Mouse (Mus musculus): ENCODE measurements around the gene Olfr617. TPM values are rescaled to one million over a fixed set of nuclear protein-coding genes. Genes with fewer than 3 reads are reported as not detected.
"Not testable (repeated sequence)": the region's sequence is repeated elsewhere in the genome, so short reads cannot be mapped to it uniquely, and the experiment has no call there.

Gene Olfr617
- not detected in 2 replicates for polyA plus RNA-seq (2016; fragmentation: Nextera tagmentation; extraction: Ambion mirVana)

- Histone ChIP-seq H3K4me1 (replicated peaks) (no peaks in the 10 kb centered on the region), H3K9ac (no peak within 1 kb of the TSS), H3K9me3 (replicated peaks) (no peaks in the 10 kb centered on the region), H3K27ac (ENCODE audit: poor library complexity, severe bottlenecking) (no peak within 1 kb of the TSS), H3K4me2 (no peak within 1 kb of the TSS), H3K36me3 (no peaks in the 10 kb centered on the region), H3K27me3 (replicated peaks) (no peaks in the 10 kb centered on the region), H3K4me3 (no peak within 1 kb of the TSS)
- ATAC-seq (ENCODE audit: insufficient number of reproducible peaks, low FRiP score), result no peak
- 79% methylated on average over 1 of the region's 1 CpGs for WGBS
Measured at GRCm38 (mm10) chr7:103572761-103573160, at the start of gene Olfr617. TSS of gene Olfr617 (plus strand) at chr7:103573061.

GRCm38 (mm10) chr7:103542617-103543016 lies 30.2 kb upstream of the Olfr617 start, which contains the start of gene Olfr612:
TSS of gene Olfr612 (minus strand) at chr7:103542717.
- not testable (repeated sequence) for H3K4me3 ChIP-seq; H3K27ac ChIP-seq (ENCODE audit: poor library complexity, severe bottlenecking); H3K4me1 ChIP-seq (replicated peaks); ATAC-seq (ENCODE audit: insufficient number of reproducible peaks, low FRiP score); H3K9ac ChIP-seq; H3K27me3 ChIP-seq (replicated peaks); H3K36me3 ChIP-seq; H3K4me2 ChIP-seq; H3K9me3 ChIP-seq (replicated peaks)
- 81% methylated on average over 2 of the region's 2 CpGs for WGBS

- no peak for ATAC-seq (ENCODE audit: insufficient number of reproducible peaks, low FRiP score)
- peaks cover 9% of the 10 kb centered on the region; the same call in 1 of the 2 replicates for H3K9me3 ChIP-seq (replicated peaks)
- no peak within 1 kb of the TSS for H3K4me3 ChIP-seq
- no peak within 1 kb of the TSS for H3K9ac ChIP-seq
- WGBS, result 75% methylated on average over 2 of the region's 2 CpGs
- H3K27ac ChIP-seq (ENCODE audit: poor library complexity, severe bottlenecking), result no peak within 1 kb of the TSS
- H3K4me1 ChIP-seq (replicated peaks), result no peaks in the 10 kb centered on the region
- H3K4me2 ChIP-seq, result no peak within 1 kb of the TSS
- H3K27me3 ChIP-seq (replicated peaks), result no peaks in the 10 kb centered on the region
- no peaks in the 10 kb centered on the region for H3K36me3 ChIP-seq
Measured at GRCm38 (mm10) chr7:103547774-103548173, 25.1 kb upstream of the Olfr617 start, which contains the start of gene Olfr613. TSS of gene Olfr613 (plus strand) at chr7:103548074.

GRCm38 (mm10) chr7:103555779-103556178 lies 17.1 kb upstream of the Olfr617 start, which contains the start of gene Olfr615:
TSS of gene Olfr615 (plus strand) at chr7:103556079.
- ATAC-seq (ENCODE audit: insufficient number of reproducible peaks, low FRiP score), result no peak
- no peaks in the 10 kb centered on the region for H3K27me3 ChIP-seq (replicated peaks)
- WGBS, result 76% methylated on average over 2 of the region's 2 CpGs
- no peak within 1 kb of the TSS for H3K27ac ChIP-seq (ENCODE audit: poor library complexity, severe bottlenecking)
- H3K9me3 ChIP-seq (replicated peaks), result no peaks in the 10 kb centered on the region
- no peak within 1 kb of the TSS for H3K4me2 ChIP-seq
- H3K4me1 ChIP-seq (replicated peaks), result no peaks in the 10 kb centered on the region
- no peak within 1 kb of the TSS for H3K9ac ChIP-seq
- H3K36me3 ChIP-seq, result no peaks in the 10 kb centered on the region
- H3K4me3 ChIP-seq, result no peak within 1 kb of the TSS

- Histone ChIP-seq H3K27me3 (replicated peaks) (no peaks in the 10 kb centered on the region), H3K36me3 (no peaks in the 10 kb centered on the region), H3K27ac (ENCODE audit: poor library complexity, severe bottlenecking) (no peak within 1 kb of the TSS), H3K4me1 (replicated peaks) (no peaks in the 10 kb centered on the region), H3K4me2 (no peak within 1 kb of the TSS), H3K4me3 (no peak within 1 kb of the TSS), H3K9ac (no peak within 1 kb of the TSS), H3K9me3 (replicated peaks) (no peaks in the 10 kb centered on the region)
- ATAC-seq (ENCODE audit: insufficient number of reproducible peaks, low FRiP score), result no peak
- WGBS, result 79% methylated on average over 3 of the region's 3 CpGs
Measured at GRCm38 (mm10) chr7:103569043-103569442, 3.8 kb upstream of the Olfr617 start, which contains the start of gene Olfr616. TSS of gene Olfr616 (minus strand) at chr7:103569143.

- Histone ChIP-seq H3K4me2 (no peak within 1 kb of the TSS), H3K36me3 (no peaks in the 10 kb centered on the region), H3K9me3 (replicated peaks) (no peaks in the 10 kb centered on the region), H3K4me1 (replicated peaks) (no peaks in the 10 kb centered on the region), H3K9ac (no peak within 1 kb of the TSS), H3K27ac (ENCODE audit: poor library complexity, severe bottlenecking) (no peak within 1 kb of the TSS), H3K4me3 (no peak within 1 kb of the TSS), H3K27me3 (replicated peaks) (no peaks in the 10 kb centered on the region)
- ATAC-seq (ENCODE audit: insufficient number of reproducible peaks, low FRiP score), result no peak
- 46% methylated on average over 2 of the region's 2 CpGs for WGBS
Measured at GRCm38 (mm10) chr7:103589803-103590202, 16.9 kb downstream of the Olfr617 start, which contains the start of gene Olfr618. TSS of gene Olfr618 (plus strand) at chr7:103590103.

- no peak within 1 kb of the TSS for H3K9ac ChIP-seq
- H3K4me3 ChIP-seq, result no peak within 1 kb of the TSS
- no peaks in the 10 kb centered on the region for H3K4me1 ChIP-seq (replicated peaks)
- no peak within 1 kb of the TSS for H3K4me2 ChIP-seq
- no peaks in the 10 kb centered on the region for H3K36me3 ChIP-seq
- no peak within 1 kb of the TSS for H3K27ac ChIP-seq (ENCODE audit: poor library complexity, severe bottlenecking)
- H3K27me3 ChIP-seq (replicated peaks), result no peaks in the 10 kb centered on the region
- no peaks in the 10 kb centered on the region for H3K9me3 ChIP-seq (replicated peaks)
- ATAC-seq (ENCODE audit: insufficient number of reproducible peaks, low FRiP score), result no peak
Measured at GRCm38 (mm10) chr7:103600275-103600674, 27.4 kb downstream of the Olfr617 start, which contains the start of gene Olfr619. TSS of gene Olfr619 (plus strand) at chr7:103600575.

GRCm38 (mm10) chr7:103607425-103607824 lies 34.6 kb downstream of the Olfr617 start:
- no peaks in the 10 kb centered on the region for H3K27me3 ChIP-seq (replicated peaks)
- no peaks in the 10 kb centered on the region for H3K36me3 ChIP-seq
- H3K4me2 ChIP-seq, result no peak overlapping the region
- H3K9ac ChIP-seq, result no peak overlapping the region
- WGBS, result 78% methylated on average over 2 of the region's 2 CpGs
- H3K4me3 ChIP-seq, result no peak overlapping the region
- ATAC-seq (ENCODE audit: insufficient number of reproducible peaks, low FRiP score), result no peak
- no peaks in the 10 kb centered on the region for H3K4me1 ChIP-seq (replicated peaks)
- no peak overlapping the region for H3K27ac ChIP-seq (ENCODE audit: poor library complexity, severe bottlenecking)
- no peaks in the 10 kb centered on the region for H3K9me3 ChIP-seq (replicated peaks)

GRCm38 (mm10) chr7:103612434-103612833 lies 39.6 kb downstream of the Olfr617 start, which contains the start of gene Olfr620:
TSS of gene Olfr620 (minus strand) at chr7:103612534.
- Histone ChIP-seq H3K27ac (ENCODE audit: poor library complexity, severe bottlenecking) (no peak within 1 kb of the TSS), H3K9me3 (replicated peaks) (no peaks in the 10 kb centered on the region)
- no peak for ATAC-seq (ENCODE audit: insufficient number of reproducible peaks, low FRiP score)

More at GRCm38 (mm10) chr7:103612434-103612833, 39.6 kb downstream of the Olfr617 start, which contains the start of gene Olfr620:
- H3K4me2 ChIP-seq, result no peak within 1 kb of the TSS
- no peak within 1 kb of the TSS for H3K9ac ChIP-seq
- no peak within 1 kb of the TSS for H3K4me3 ChIP-seq
- H3K36me3 ChIP-seq, result no peaks in the 10 kb centered on the region
- no peaks in the 10 kb centered on the region for H3K4me1 ChIP-seq (replicated peaks)
- no peaks in the 10 kb centered on the region for H3K27me3 ChIP-seq (replicated peaks)
- WGBS, result 59% methylated on average over 2 of the region's 2 CpGs

Small RNA genes within 50 kb of the gene (microRNA-seq; reads per million reads assigned to microRNA genes)
- gene Gm26506, result not detected

Other genes starting within 250 kb of the Olfr617 start
- gene Olfr598, start 249.5 kb upstream of the Olfr617 start, polyA plus RNA-seq (2016; fragmentation: Nextera tagmentation; extraction: Ambion mirVana), result not detected in 2 replicates
- not detected in 2 replicates for gene Olfr599, start 237.1 kb upstream of the Olfr617 start, polyA plus RNA-seq (2016; fragmentation: Nextera tagmentation; extraction: Ambion mirVana)
- not detected in 2 replicates for gene Olfr600, start 223.4 kb upstream of the Olfr617 start, polyA plus RNA-seq (2016; fragmentation: Nextera tagmentation; extraction: Ambion mirVana)
- gene Olfr601, start 210.4 kb upstream of the Olfr617 start, polyA plus RNA-seq (2016; fragmentation: Nextera tagmentation; extraction: Ambion mirVana), result not detected in 2 replicates
- gene Olfr603, start 186.9 kb upstream of the Olfr617 start, polyA plus RNA-seq (2016; fragmentation: Nextera tagmentation; extraction: Ambion mirVana), result not detected in 2 replicates
- not detected in 2 replicates for gene Usp17lc, start 158.0 kb upstream of the Olfr617 start, polyA plus RNA-seq (2016; fragmentation: Nextera tagmentation; extraction: Ambion mirVana)
- not detected in 2 replicates for gene Olfr605, start 127.6 kb upstream of the Olfr617 start, polyA plus RNA-seq (2016; fragmentation: Nextera tagmentation; extraction: Ambion mirVana)
- gene Olfr606, start 124.0 kb upstream of the Olfr617 start, polyA plus RNA-seq (2016; fragmentation: Nextera tagmentation; extraction: Ambion mirVana), result not detected in 2 replicates
- gene Olfr607, start 108.9 kb upstream of the Olfr617 start, polyA plus RNA-seq (2016; fragmentation: Nextera tagmentation; extraction: Ambion mirVana), result 0.13 and 0.28 TPM in 2 replicates
- gene Olfr608, start 103.2 kb upstream of the Olfr617 start, polyA plus RNA-seq (2016; fragmentation: Nextera tagmentation; extraction: Ambion mirVana), result 0.17 TPM in 1 of 2 replicates, not detected in the other
- gene Olfr609, start 75.0 kb upstream of the Olfr617 start, polyA plus RNA-seq (2016; fragmentation: Nextera tagmentation; extraction: Ambion mirVana), result 0.08 TPM in 1 of 2 replicates, not detected in the other
- not detected in 2 replicates for gene Olfr610, start 60.9 kb upstream of the Olfr617 start, polyA plus RNA-seq (2016; fragmentation: Nextera tagmentation; extraction: Ambion mirVana)
- gene Olfr611, start 52.2 kb upstream of the Olfr617 start, polyA plus RNA-seq (2016; fragmentation: Nextera tagmentation; extraction: Ambion mirVana), result not detected in 2 replicates
- not detected in 2 replicates for gene Olfr612, start 30.3 kb upstream of the Olfr617 start, polyA plus RNA-seq (2016; fragmentation: Nextera tagmentation; extraction: Ambion mirVana)
- not detected in 2 replicates for gene Olfr613, start 25.0 kb upstream of the Olfr617 start, polyA plus RNA-seq (2016; fragmentation: Nextera tagmentation; extraction: Ambion mirVana)
- not detected in 2 replicates for gene Olfr615, start 17.0 kb upstream of the Olfr617 start, polyA plus RNA-seq (2016; fragmentation: Nextera tagmentation; extraction: Ambion mirVana)
- not detected in 2 replicates for gene Olfr616, start 3.9 kb upstream of the Olfr617 start, polyA plus RNA-seq (2016; fragmentation: Nextera tagmentation; extraction: Ambion mirVana)
- not detected in 2 replicates for gene Olfr618, start 17.0 kb downstream of the Olfr617 start, polyA plus RNA-seq (2016; fragmentation: Nextera tagmentation; extraction: Ambion mirVana)
- gene Olfr619, start 27.5 kb downstream of the Olfr617 start, polyA plus RNA-seq (2016; fragmentation: Nextera tagmentation; extraction: Ambion mirVana), result not detected in 2 replicates
- not detected in 2 replicates for gene Olfr620, start 39.5 kb downstream of the Olfr617 start, polyA plus RNA-seq (2016; fragmentation: Nextera tagmentation; extraction: Ambion mirVana)
- not detected in 2 replicates for gene Olfr622, start 69.6 kb downstream of the Olfr617 start, polyA plus RNA-seq (2016; fragmentation: Nextera tagmentation; extraction: Ambion mirVana)
- gene Olfr623, start 90.6 kb downstream of the Olfr617 start, polyA plus RNA-seq (2016; fragmentation: Nextera tagmentation; extraction: Ambion mirVana), result not detected in 2 replicates
- gene Olfr624, start 98.1 kb downstream of the Olfr617 start, polyA plus RNA-seq (2016; fragmentation: Nextera tagmentation; extraction: Ambion mirVana), result 0.03 and 0.04 TPM in 2 replicates
- gene Olfr625-ps1, start 109.7 kb downstream of the Olfr617 start, polyA plus RNA-seq (2016; fragmentation: Nextera tagmentation; extraction: Ambion mirVana), result not detected in 2 replicates
- not detected in 2 replicates for gene Olfr243, start 141.6 kb downstream of the Olfr617 start, polyA plus RNA-seq (2016; fragmentation: Nextera tagmentation; extraction: Ambion mirVana)
- gene Olfr628, start 157.3 kb downstream of the Olfr617 start, polyA plus RNA-seq (2016; fragmentation: Nextera tagmentation; extraction: Ambion mirVana), result not detected in 2 replicates
- 0.08 TPM in 1 of 2 replicates, not detected in the other for gene Olfr629, start 171.9 kb downstream of the Olfr617 start, polyA plus RNA-seq (2016; fragmentation: Nextera tagmentation; extraction: Ambion mirVana)
- gene Olfr630, start 184.3 kb downstream of the Olfr617 start, polyA plus RNA-seq (2016; fragmentation: Nextera tagmentation; extraction: Ambion mirVana), result not detected in 2 replicates
- not detected in 2 replicates for gene Olfr69, start 198.5 kb downstream of the Olfr617 start, polyA plus RNA-seq (2016; fragmentation: Nextera tagmentation; extraction: Ambion mirVana)
- not detected in 2 replicates for gene Olfr68, start 206.6 kb downstream of the Olfr617 start, polyA plus RNA-seq (2016; fragmentation: Nextera tagmentation; extraction: Ambion mirVana)
- not detected in 2 replicates for gene Olfr67, start 218.8 kb downstream of the Olfr617 start, polyA plus RNA-seq (2016; fragmentation: Nextera tagmentation; extraction: Ambion mirVana)
- gene Hbb-bt, start 240.9 kb downstream of the Olfr617 start, polyA plus RNA-seq (2016; fragmentation: Nextera tagmentation; extraction: Ambion mirVana), result 3,072 and 3,403 TPM in 2 replicates

Data from heart, embryonic 12.5 days (tissue).